Mouse (Mus musculus): ENCODE measurements around the gene 0610010K14Rik. TPM values are rescaled to one million over a fixed set of nuclear protein-coding genes. Genes with fewer than 3 reads are reported as not detected.

Gene 0610010K14Rik
- polyA plus RNA-seq (2015; fragmentation: Nextera tagmentation; extraction: Ambion mirVana) = 147 and 150 TPM in 2 replicates

- Histone ChIP-seq H3K27ac (peak within 1 kb of the TSS; percentile 95), H3K9ac (ENCODE audit: low read depth, low read length) (peak within 1 kb of the TSS; percentile 73), H3K9me3 (replicated peaks; ENCODE audit: low read length) (no peaks in the 10 kb centered on the region), H3K4me1 (replicated peaks; ENCODE audit: insufficient read depth, low read length) (peaks cover 19% of the 10 kb centered on the region), H3K4me3 (replicated peaks; ENCODE audit: low read depth, low read length) (peak within 1 kb of the TSS; percentile 71), H3K27me3 (ENCODE audit: insufficient read depth, low read length) (no peaks in the 10 kb centered on the region), H3K36me3 (ENCODE audit: insufficient read depth, low read length) (peaks cover 10% of the 10 kb centered on the region; the same call in 1 of the 2 replicates), H3K4me2 (ENCODE audit: low read length) (peak within 1 kb of the TSS; percentile 93)
- ATAC-seq (replicated peaks; ENCODE audit: low FRiP score, low read depth) (peak; percentile 91), DNase-seq (ENCODE audit: low spot score) (peak; percentile 97)
- peak; percentile 71 for TF ChIP-seq CTCF (IDR thresholded peaks at IDR 0.05; ENCODE audit: low read depth)
- WGBS = under 1% methylated on average over 59 of the region's 70 CpGs
Measured at GRCm38 (mm10) chr11:70237457-70238167, at the start of gene 0610010K14Rik. Gene 0610010K14Rik (minus strand): TSS chr11:70237914.

DNA sequence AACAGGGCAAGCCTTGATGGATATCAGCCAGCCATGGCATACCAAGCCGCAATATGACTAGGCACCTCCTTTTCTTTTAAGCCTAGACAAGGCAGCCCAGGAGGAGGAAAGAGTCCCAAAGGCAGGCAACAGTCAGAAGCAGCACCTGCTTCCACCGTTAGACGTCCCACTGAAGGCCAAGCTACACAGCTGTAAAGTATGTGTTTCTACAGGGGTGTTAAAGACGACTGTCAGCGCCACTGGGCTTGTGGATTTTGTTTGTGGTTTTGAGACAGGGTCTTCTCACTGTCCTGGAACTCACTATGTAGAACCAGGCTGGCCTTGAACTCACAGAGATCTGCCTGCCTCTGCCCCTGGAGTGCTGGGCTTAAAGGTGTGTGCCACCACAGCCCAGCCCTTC lies 48.0 kb upstream of the 0610010K14Rik start:
- no peaks in the 10 kb centered on the region for H3K9me3 ChIP-seq (replicated peaks; ENCODE audit: low read length)
- no peak overlapping the region for H3K4me3 ChIP-seq (replicated peaks; ENCODE audit: low read depth, low read length)
- no peaks in the 10 kb centered on the region for H3K27me3 ChIP-seq (ENCODE audit: insufficient read depth, low read length)
- no peaks in the 10 kb centered on the region for H3K36me3 ChIP-seq (ENCODE audit: insufficient read depth, low read length)
- WGBS = 74% methylated on average over 5 of the region's 5 CpGs
- H3K4me2 ChIP-seq (ENCODE audit: low read length) = no peak overlapping the region
- no peak overlapping the region for H3K9ac ChIP-seq (ENCODE audit: low read depth, low read length)
- H3K27ac ChIP-seq = no peak overlapping the region
- no peaks in the 10 kb centered on the region for H3K4me1 ChIP-seq (replicated peaks; ENCODE audit: insufficient read depth, low read length)
- TF ChIP-seq CTCF (IDR thresholded peaks at IDR 0.05; ENCODE audit: low read depth) = no peak
- DNase-seq (ENCODE audit: low spot score) = no peak
- ATAC-seq (replicated peaks; ENCODE audit: low FRiP score, low read depth) = no peak

DNA sequence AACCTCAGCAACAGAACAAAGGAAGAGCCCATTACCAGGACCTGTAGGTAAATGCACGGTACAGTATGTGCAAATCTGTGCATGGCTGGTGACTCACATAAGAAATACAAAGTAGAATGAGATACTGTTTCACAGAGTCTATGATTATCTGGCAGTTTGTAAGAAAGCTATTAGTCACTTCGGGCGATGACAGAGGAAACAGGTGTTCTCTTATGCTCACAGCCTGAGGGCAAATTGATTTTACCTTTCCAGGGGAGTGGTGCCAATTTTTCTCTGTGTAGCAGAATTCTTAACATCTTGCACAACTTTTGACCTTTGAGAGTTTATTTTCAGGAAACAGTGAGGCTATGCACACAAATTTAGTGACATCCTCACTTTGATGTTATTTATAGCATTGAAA lies 47.0 kb upstream of the 0610010K14Rik start:
- WGBS = 72% methylated on average over 3 of the region's 3 CpGs
- no peak overlapping the region for H3K9ac ChIP-seq (ENCODE audit: low read depth, low read length)
- TF ChIP-seq CTCF (IDR thresholded peaks at IDR 0.05; ENCODE audit: low read depth) = no peak
- no peak for ATAC-seq (replicated peaks; ENCODE audit: low FRiP score, low read depth)
- no peaks in the 10 kb centered on the region for H3K4me1 ChIP-seq (replicated peaks; ENCODE audit: insufficient read depth, low read length)
- H3K4me3 ChIP-seq (replicated peaks; ENCODE audit: low read depth, low read length) = no peak overlapping the region
- H3K4me2 ChIP-seq (ENCODE audit: low read length) = no peak overlapping the region
- H3K27me3 ChIP-seq (ENCODE audit: insufficient read depth, low read length) = no peaks in the 10 kb centered on the region
- no peaks in the 10 kb centered on the region for H3K36me3 ChIP-seq (ENCODE audit: insufficient read depth, low read length)
- H3K9me3 ChIP-seq (replicated peaks; ENCODE audit: low read length) = no peaks in the 10 kb centered on the region
- H3K27ac ChIP-seq = no peak overlapping the region
- peak; percentile 32 for DNase-seq (ENCODE audit: low spot score)

DNA sequence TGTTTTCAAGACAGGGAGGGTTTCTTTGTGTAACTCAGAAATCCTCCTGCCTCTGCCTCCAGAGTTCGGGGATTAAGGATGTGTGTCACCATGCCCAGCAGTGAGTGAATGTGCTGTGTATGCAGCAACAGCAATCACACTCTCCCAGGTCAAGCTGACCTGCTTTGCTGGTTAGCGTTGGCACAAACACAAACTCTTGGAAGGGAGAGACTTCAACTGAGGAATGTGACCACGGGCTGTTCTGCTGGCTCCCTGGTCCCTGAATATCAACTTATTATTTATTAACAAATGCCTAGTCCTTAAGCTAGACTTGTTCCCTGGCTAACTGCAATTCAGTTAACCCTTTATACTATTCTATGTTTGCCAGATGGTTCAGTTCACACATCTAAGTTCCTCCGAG lies 46.0 kb upstream of the 0610010K14Rik start:
- H3K4me2 ChIP-seq (ENCODE audit: low read length) = no peak overlapping the region
- H3K4me1 ChIP-seq (replicated peaks; ENCODE audit: insufficient read depth, low read length) = no peaks in the 10 kb centered on the region
- no peak for ATAC-seq (replicated peaks; ENCODE audit: low FRiP score, low read depth)
- no peaks in the 10 kb centered on the region for H3K27me3 ChIP-seq (ENCODE audit: insufficient read depth, low read length)
- no peaks in the 10 kb centered on the region for H3K9me3 ChIP-seq (replicated peaks; ENCODE audit: low read length)
- no peak overlapping the region for H3K27ac ChIP-seq
- WGBS = 60% methylated on average over 4 of the region's 4 CpGs
- H3K36me3 ChIP-seq (ENCODE audit: insufficient read depth, low read length) = no peaks in the 10 kb centered on the region
- no peak overlapping the region for H3K9ac ChIP-seq (ENCODE audit: low read depth, low read length)
- DNase-seq (ENCODE audit: low spot score) = no peak
- TF ChIP-seq CTCF (IDR thresholded peaks at IDR 0.05; ENCODE audit: low read depth) = no peak
- H3K4me3 ChIP-seq (replicated peaks; ENCODE audit: low read depth, low read length) = no peak overlapping the region

GRCm38 (mm10) chr11:70280441-70280840 lies 42.7 kb upstream of the 0610010K14Rik start:
- DNase-seq (ENCODE audit: low spot score) (peak; percentile 75), ATAC-seq (replicated peaks; ENCODE audit: low FRiP score, low read depth) (no peak)
- Histone ChIP-seq H3K27ac (no peak overlapping the region), H3K9ac (ENCODE audit: low read depth, low read length) (no peak overlapping the region), H3K4me2 (ENCODE audit: low read length) (no peak overlapping the region), H3K4me1 (replicated peaks; ENCODE audit: insufficient read depth, low read length) (no peaks in the 10 kb centered on the region), H3K9me3 (replicated peaks; ENCODE audit: low read length) (no peaks in the 10 kb centered on the region), H3K36me3 (ENCODE audit: insufficient read depth, low read length) (no peaks in the 10 kb centered on the region), H3K4me3 (replicated peaks; ENCODE audit: low read depth, low read length) (no peak overlapping the region), H3K27me3 (ENCODE audit: insufficient read depth, low read length) (no peaks in the 10 kb centered on the region)
- no peak for TF ChIP-seq CTCF (IDR thresholded peaks at IDR 0.05; ENCODE audit: low read depth)
- WGBS = 54% methylated on average over 3 of the region's 3 CpGs

DNA sequence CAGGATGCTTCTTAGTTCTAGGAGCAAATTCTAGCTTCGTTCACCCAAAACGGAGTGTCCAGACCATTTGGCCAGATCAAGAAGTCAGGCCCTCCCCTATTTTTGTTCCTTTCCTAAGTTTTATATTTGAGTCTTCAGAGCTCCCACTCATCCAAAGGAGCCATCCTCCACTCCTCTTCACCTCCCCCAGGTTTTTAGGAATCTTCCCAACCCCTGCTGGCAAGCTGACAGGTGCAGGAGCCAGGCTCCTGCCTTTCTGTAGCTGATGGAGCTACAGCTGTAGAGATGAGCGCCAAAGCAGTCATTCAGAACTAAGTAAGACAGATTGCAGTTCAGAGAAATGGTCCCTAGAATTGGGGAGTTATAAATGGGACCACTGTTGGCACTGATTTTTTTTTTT lies 41.2 kb upstream of the 0610010K14Rik start:
- WGBS = 78% methylated on average over 3 of the region's 3 CpGs
- Histone ChIP-seq H3K4me1 (replicated peaks; ENCODE audit: insufficient read depth, low read length) (no peaks in the 10 kb centered on the region), H3K4me3 (replicated peaks; ENCODE audit: low read depth, low read length) (no peak overlapping the region), H3K27me3 (ENCODE audit: insufficient read depth, low read length) (no peaks in the 10 kb centered on the region), H3K36me3 (ENCODE audit: insufficient read depth, low read length) (no peaks in the 10 kb centered on the region), H3K9me3 (replicated peaks; ENCODE audit: low read length) (no peaks in the 10 kb centered on the region), H3K4me2 (ENCODE audit: low read length) (no peak overlapping the region), H3K9ac (ENCODE audit: low read depth, low read length) (no peak overlapping the region), H3K27ac (no peak overlapping the region)
- no peak for DNase-seq (ENCODE audit: low spot score)
- TF ChIP-seq CTCF (IDR thresholded peaks at IDR 0.05; ENCODE audit: low read depth) = no peak
- no peak for ATAC-seq (replicated peaks; ENCODE audit: low FRiP score, low read depth)

Data from kidney, postnatal 0 days (tissue).